Mouse (Mus musculus) intestine, embryonic 14.5 days (tissue): Measurements from ENCODE around the gene Cdc6. TPM values are rescaled to one million over a fixed set of nuclear protein-coding genes. Genes with fewer than 3 reads are reported as not detected.
"Not testable (repeated sequence)": the region's sequence is repeated elsewhere in the genome, so short reads cannot be mapped to it uniquely, and the experiment has no call there.

ENCODE experiments used
- ATAC-seq: fragments of 200-750 bp; cut with Nextera tagmentation; replicated peaks from 2 replicates; pipeline ENCODE4 v1.8.0; 2017; ENCODE audit warnings: low read depth, moderate number of reproducible peaks, moderate TSS enrichment, moderate library complexity; ENCODE audit not compliant: low FRiP score, low TSS enrichment
- DNase-seq: peaks from one replicate; pipeline ENCODE4 v3.0.0-alpha.2; 2018; ENCODE audit warnings: low spot score
- H3K27ac ChIP-seq: fragments of 300-500 bp; sonication (generic); 2 replicates; pipeline ENCODE4 v1.5.1; 2014; ENCODE audit warnings: low read depth, mild to moderate bottlenecking, control low read depth
- H3K27me3 ChIP-seq: fragments of 300-500 bp; sonication (generic); replicated peaks from 2 replicates; pipeline ENCODE4 v1.6.1; 2014; ENCODE audit warnings: low read length, control low read depth; ENCODE audit not compliant: control insufficient read depth, insufficient read depth
- H3K36me3 ChIP-seq: fragments of 300-500 bp; sonication (generic); 2 replicates; pipeline ENCODE4 v1.6.1; 2014; ENCODE audit warnings: low read length, control low read depth; ENCODE audit not compliant: control insufficient read depth, insufficient read depth
- H3K4me1 ChIP-seq: fragments of 300-500 bp; sonication (generic); replicated peaks from 2 replicates; pipeline ENCODE4 v1.6.1; 2014; ENCODE audit warnings: low read length, control low read depth, mixed read lengths; ENCODE audit not compliant: control insufficient read depth, insufficient read depth
- H3K4me2 ChIP-seq: fragments of 300-500 bp; sonication (generic); 2 replicates; pipeline ENCODE4 v1.6.1; 2014; ENCODE audit warnings: low read length
- H3K4me3 ChIP-seq: fragments of 300-500 bp; sonication (generic); 2 replicates; pipeline ENCODE4 v1.5.1; 2014; ENCODE audit warnings: low read depth, low read length, control low read depth, mixed read lengths
- H3K9ac ChIP-seq: fragments of 300-500 bp; sonication (generic); 2 replicates; pipeline ENCODE4 v1.6.1; 2014; ENCODE audit warnings: mild to moderate bottlenecking, low read length
- H3K9me3 ChIP-seq: fragments of 300-500 bp; sonication (generic); 2 replicates; pipeline ENCODE4 v1.6.1; 2016; ENCODE audit warnings: low read length, control low read depth; ENCODE audit not compliant: control insufficient read depth
- WGBS: fragments of 180-500 bp; shearing (Covaris S2); extraction: QIAGEN DNeasy Blood & Tissue Kit; methylation state at CpG from one replicate; pipeline ENCODE4 v1.1.7; 2014; 5-methylcytosine and 5-hydroxymethylcytosine counted together
- polyA plus RNA-seq: library from polyadenylated mRNA; unstranded; fragments of >200 nt; fragmentation: Nextera tagmentation; extraction: Ambion mirVana; gene quantifications from 2 replicates; pipeline ENCODE4 v1.2.1, GENCODE M21; 2014

Cdc6 gene
- polyA plus RNA-seq, 1 experiment from 2014 or later, result 32.9 TPM

- H3K4me2 ChIP-seq, result no peak overlapping the region
- H3K9ac ChIP-seq, result no peak overlapping the region
- H3K27ac ChIP-seq, result no peak overlapping the region; the same call in 1 of the 2 replicates
- peaks cover 60% of the 10 kb centered on the region for H3K36me3 ChIP-seq
- H3K27me3 ChIP-seq, result no peaks in the 10 kb centered on the region
- no peaks in the 10 kb centered on the region for H3K9me3 ChIP-seq
- ATAC-seq, result no peak
- DNase-seq, result no peak
- H3K4me1 ChIP-seq, result peaks cover 6% of the 10 kb centered on the region
- whole genome bisulfite sequencing, result 69% methylated on average over 13 of the region's 13 CpGs
- H3K4me3 ChIP-seq, result no peak overlapping the region
These were observed 9.9 kb downstream of the Cdc6 start for GRCm38 (mm10) chr11:98917428-98918005.

- H3K27me3 ChIP-seq, result no peaks in the 10 kb centered on the region
- peaks cover 54% of the 10 kb centered on the region for H3K36me3 ChIP-seq
These were observed 10.6 kb downstream of the Cdc6 start for GRCm38 (mm10) chr11:98918231-98918630.

GRCm38 (mm10) chr11:98919009-98919408, 11.4 kb downstream of the Cdc6 start:
- no peak overlapping the region for H3K9ac ChIP-seq
- H3K9me3 ChIP-seq, result no peaks in the 10 kb centered on the region
- ATAC-seq, result no peak
- peaks cover 15% of the 10 kb centered on the region for H3K4me1 ChIP-seq
- no peak overlapping the region for H3K27ac ChIP-seq
- no peak for DNase-seq
- no peaks in the 10 kb centered on the region for H3K27me3 ChIP-seq
- H3K36me3 ChIP-seq, result peaks cover 46% of the 10 kb centered on the region
- no peak overlapping the region for H3K4me3 ChIP-seq
- H3K4me2 ChIP-seq, result no peak overlapping the region
- 92% methylated on average over 11 of the region's 11 CpGs for WGBS

More at GRCm38 (mm10) chr11:98918231-98918630, 10.6 kb downstream of the Cdc6 start:
- H3K4me2 ChIP-seq, result no peak overlapping the region
- DNase-seq (no peak), ATAC-seq (no peak)
- no peak overlapping the region for H3K9ac ChIP-seq
- H3K27ac ChIP-seq, result no peak overlapping the region
- WGBS, result 65% methylated on average over 9 of the region's 9 CpGs
- no peak overlapping the region for H3K4me3 ChIP-seq
- H3K9me3 ChIP-seq, result no peaks in the 10 kb centered on the region
- H3K4me1 ChIP-seq, result peaks cover 8% of the 10 kb centered on the region

- not testable (repeated sequence) for H3K9ac ChIP-seq, H3K27ac ChIP-seq, ATAC-seq, H3K9me3 ChIP-seq, H3K4me3 ChIP-seq, H3K27me3 ChIP-seq, H3K4me2 ChIP-seq
- Histone ChIP-seq H3K4me1 (peaks cover 43% of the 10 kb centered on the region), H3K36me3 (peaks cover 33% of the 10 kb centered on the region)
- WGBS, result 50% methylated on average over 15 of the region's 15 CpGs
- peak; percentile 80 for DNase-seq
These were observed 14.2 kb downstream of the Cdc6 start for GRCm38 (mm10) chr11:98921813-98922212.

- not testable (repeated sequence) for H3K9me3 ChIP-seq, ATAC-seq, H3K4me3 ChIP-seq, H3K27me3 ChIP-seq, H3K9ac ChIP-seq
- Histone ChIP-seq H3K36me3 (peaks cover 28% of the 10 kb centered on the region), H3K4me1 (peaks cover 47% of the 10 kb centered on the region), H3K27ac (peak overlapping the region; percentile 88), H3K4me2 (peak overlapping the region; percentile 13; the same call in 1 of the 2 replicates)
- peak; percentile 89 for DNase-seq
- 42% methylated on average over 10 of the region's 10 CpGs for WGBS
These were observed 14.7 kb downstream of the Cdc6 start for GRCm38 (mm10) chr11:98922307-98922706.

- H3K36me3 ChIP-seq, result peaks cover 21% of the 10 kb centered on the region
- H3K9me3 ChIP-seq, H3K9ac ChIP-seq, H3K4me3 ChIP-seq, H3K27me3 ChIP-seq: not testable (repeated sequence)
- WGBS, result 26% methylated on average over 16 of the region's 16 CpGs
- H3K4me2 ChIP-seq, result peak overlapping the region; percentile 26; the same call in 1 of the 2 replicates
- DNase-seq (peak; percentile 76), ATAC-seq (peak; percentile 78)
- H3K27ac ChIP-seq, result peak overlapping the region; percentile 88
- peaks cover 54% of the 10 kb centered on the region for H3K4me1 ChIP-seq
These were observed 15.5 kb downstream of the Cdc6 start for GRCm38 (mm10) chr11:98922851-98923711.

GRCm38 (mm10) chr11:98924633-98925175, 17.1 kb downstream of the Cdc6 start:
- peak overlapping the region; percentile 88 for H3K27ac ChIP-seq
- H3K4me3 ChIP-seq, result no peak overlapping the region
- H3K9ac ChIP-seq, result no peak overlapping the region
- H3K9me3 ChIP-seq, result no peaks in the 10 kb centered on the region
- no peak overlapping the region; the same call in 1 of the 2 replicates for H3K4me2 ChIP-seq
- peaks cover 13% of the 10 kb centered on the region; the same call in 1 of the 2 replicates for H3K36me3 ChIP-seq
- WGBS, result 38% methylated on average over 5 of the region's 5 CpGs
- H3K4me1 ChIP-seq, result peaks cover 70% of the 10 kb centered on the region
- H3K27me3 ChIP-seq, result no peaks in the 10 kb centered on the region
- ATAC-seq (no peak), DNase-seq (no peak)

GRCm38 (mm10) chr11:98925265-98925721, 17.7 kb downstream of the Cdc6 start:
- H3K27ac ChIP-seq, result peak overlapping the region; percentile 88
- WGBS, result 7% methylated on average over 10 of the region's 10 CpGs
- H3K9me3 ChIP-seq, result no peaks in the 10 kb centered on the region
- ATAC-seq (no peak), DNase-seq (peak; percentile 71)
- peaks cover 9% of the 10 kb centered on the region; the same call in 1 of the 2 replicates for H3K36me3 ChIP-seq
- peak overlapping the region; percentile 30 for H3K4me2 ChIP-seq
- peaks cover 75% of the 10 kb centered on the region for H3K4me1 ChIP-seq
- no peak overlapping the region for H3K9ac ChIP-seq
- H3K27me3 ChIP-seq, result no peaks in the 10 kb centered on the region
- no peak overlapping the region for H3K4me3 ChIP-seq
